Mouse (Mus musculus) myocyte (in vitro differentiated cells): ENCODE data around the gene Ccdc152. TPM values are rescaled to one million over a fixed set of nuclear protein-coding genes. Genes with fewer than 3 reads are reported as not detected.

Experiments
- H3K27me3 ChIP-seq: one replicate; pipeline ENCODE4 v1.6.1; 2011; ENCODE audit not compliant: control insufficient read depth, insufficient read depth, insufficient read length
- H3K36me3 ChIP-seq: one replicate; pipeline ENCODE4 v1.6.1; 2011; ENCODE audit not compliant: control insufficient read depth, insufficient read depth
- H3K4me2 ChIP-seq: one replicate; pipeline ENCODE4 v1.6.1; 2011; ENCODE audit warnings: low read depth, control low read depth
- H3K4me3 ChIP-seq: one replicate; pipeline ENCODE4 v1.5.1; 2011; ENCODE audit warnings: mild to moderate bottlenecking, control low read depth, moderate library complexity
- H3K79me2 ChIP-seq: one replicate; pipeline ENCODE4 v1.6.1; 2011; ENCODE audit not compliant: control insufficient read depth, insufficient read depth
- H3ac ChIP-seq: one replicate; pipeline ENCODE4 v1.6.1; 2011; ENCODE audit not compliant: control insufficient read depth, insufficient read length
- CEBPB ChIP-seq: IDR thresholded peaks from 2 replicates; pipeline ENCODE4 v1.6.1; 2011; ENCODE audit warnings: mild to moderate bottlenecking, moderate library complexity; ENCODE audit not compliant: poor library complexity, insufficient read depth, severe bottlenecking
- E2F4 ChIP-seq: IDR thresholded peaks from one replicate; pipeline ENCODE4 v1.6.1; 2011; ENCODE audit warnings: mild to moderate bottlenecking, control low read depth, moderate library complexity; ENCODE audit not compliant: insufficient read depth
- MAX ChIP-seq: IDR thresholded peaks from one replicate; pipeline ENCODE4 v1.6.1; 2011; ENCODE audit warnings: low read depth, mild to moderate bottlenecking, control low read depth
- MYOD1 ChIP-seq, 3 experiments: IDR thresholded peaks; one replicate each; pipeline ENCODE4 v1.6.1; 2011; ENCODE audit warnings: control low read depth in 2 of 3, low read depth in 2 of 3, mild to moderate bottlenecking in 2 of 3, moderate library complexity in 1 of 3; ENCODE audit not compliant: insufficient read length in 2 of 3, control insufficient read depth in 1 of 3
- MYOG ChIP-seq, 3 experiments: IDR thresholded peaks; one replicate each; pipeline ENCODE4 v1.6.1; 2011; ENCODE audit warnings: control low read depth in 2 of 3, low read depth in 2 of 3, mild to moderate bottlenecking in 2 of 3; ENCODE audit not compliant: insufficient read length in 2 of 3, control insufficient read depth in 1 of 3, insufficient read depth in 1 of 3
- POLR2A ChIP-seq: IDR thresholded peaks from one replicate; pipeline ENCODE4 v1.6.1; 2011; ENCODE audit warnings: low read depth, mild to moderate bottlenecking, control low read depth, moderate library complexity; ENCODE audit not compliant: insufficient read length
- POLR2AphosphoS2 ChIP-seq: IDR thresholded peaks from one replicate; pipeline ENCODE4 v1.6.1; 2011; ENCODE audit warnings: low read depth, control low read depth; ENCODE audit not compliant: insufficient read length
- REST ChIP-seq: IDR thresholded peaks from one replicate; pipeline ENCODE4 v1.6.1; 2011; ENCODE audit warnings: mild to moderate bottlenecking, control low read depth, moderate library complexity; ENCODE audit not compliant: insufficient read depth, insufficient read length
- SRF ChIP-seq: IDR thresholded peaks from one replicate; pipeline ENCODE4 v1.6.1; 2011; ENCODE audit warnings: low read depth; ENCODE audit not compliant: control insufficient read depth, insufficient read length
- TCF12 ChIP-seq: IDR thresholded peaks from one replicate; pipeline ENCODE4 v1.6.1; 2011; ENCODE audit warnings: mild to moderate bottlenecking, control low read depth; ENCODE audit not compliant: poor library complexity, insufficient read depth, severe bottlenecking
- TCF3 ChIP-seq: IDR thresholded peaks from one replicate; pipeline ENCODE4 v1.6.1; 2011; ENCODE audit warnings: low read depth, control low read depth; ENCODE audit not compliant: insufficient read length
- USF1 ChIP-seq: IDR thresholded peaks from one replicate; pipeline ENCODE4 v1.6.1; 2011; ENCODE audit warnings: low read depth, mild to moderate bottlenecking, control low read depth, moderate library complexity
- polyA plus RNA-seq: library from polyadenylated mRNA; unstranded; fragments of >200 nt; fragmentation: generic; extraction: Trizol; gene quantifications from one replicate; pipeline ENCODE4 v1.2.1, GENCODE M21; 2012; ENCODE audit warnings: missing spikeins

Ccdc152 gene
- polyA plus RNA-seq, 1 experiment: not detected

- Histone ChIP-seq H3K79me2 (no peaks in the 10 kb centered on the region), H3ac (no peak overlapping the region), H3K27me3 (no peaks in the 10 kb centered on the region), H3K4me2 (no peak overlapping the region), H3K4me3 (no peak overlapping the region), H3K36me3 (no peaks in the 10 kb centered on the region)
- TF ChIP-seq TCF3 (no peak), POLR2AphosphoS2 (no peak), USF1 (no peak), E2F4 (no peak), CEBPB (no peak), POLR2A (no peak), MYOD1 (IDR thresholded peaks at IDR 0.05; ENCODE audit: control insufficient read depth in 1 of 3, insufficient read length in 2 of 3, low read depth in 2 of 3) (no peak), SRF (no peak)
Measured at GRCm38 (mm10) chr15:3264293-3264692, 39.0 kb downstream of the Ccdc152 start.

- Histone ChIP-seq H3K4me2 (no peak overlapping the region), H3K4me3 (no peak overlapping the region), H3K27me3 (no peaks in the 10 kb centered on the region), H3K36me3 (no peaks in the 10 kb centered on the region), H3ac (no peak overlapping the region), H3K79me2 (no peaks in the 10 kb centered on the region)
- TF ChIP-seq MYOD1 (IDR thresholded peaks at IDR 0.05; ENCODE audit: control insufficient read depth in 1 of 3, insufficient read length in 2 of 3, low read depth in 2 of 3) (peak in 1 of 3 experiments; percentile 4), POLR2A (no peak)
Measured at GRCm38 (mm10) chr15:3262883-3263282, 40.4 kb downstream of the Ccdc152 start.

GRCm38 (mm10) chr15:3260309-3260708 is 43.0 kb downstream of the Ccdc152 start:
- no peak overlapping the region for H3K4me3 ChIP-seq
- H3K79me2 ChIP-seq: no peaks in the 10 kb centered on the region
- no peak overlapping the region for H3ac ChIP-seq
- H3K4me2 ChIP-seq: no peak overlapping the region
- TF ChIP-seq SRF (no peak), TCF12 (no peak), MYOD1 (IDR thresholded peaks at IDR 0.05; ENCODE audit: control insufficient read depth in 1 of 3, insufficient read length in 2 of 3, low read depth in 2 of 3) (no peak), POLR2AphosphoS2 (no peak), REST (no peak), CEBPB (no peak), E2F4 (no peak), MYOG (IDR thresholded peaks at IDR 0.05; ENCODE audit: control insufficient read depth in 1 of 3, insufficient read depth in 1 of 3, insufficient read length in 2 of 3, low read depth in 2 of 3) (no peak), POLR2A (no peak)
- H3K27me3 ChIP-seq: no peaks in the 10 kb centered on the region
- no peaks in the 10 kb centered on the region for H3K36me3 ChIP-seq

DNA sequence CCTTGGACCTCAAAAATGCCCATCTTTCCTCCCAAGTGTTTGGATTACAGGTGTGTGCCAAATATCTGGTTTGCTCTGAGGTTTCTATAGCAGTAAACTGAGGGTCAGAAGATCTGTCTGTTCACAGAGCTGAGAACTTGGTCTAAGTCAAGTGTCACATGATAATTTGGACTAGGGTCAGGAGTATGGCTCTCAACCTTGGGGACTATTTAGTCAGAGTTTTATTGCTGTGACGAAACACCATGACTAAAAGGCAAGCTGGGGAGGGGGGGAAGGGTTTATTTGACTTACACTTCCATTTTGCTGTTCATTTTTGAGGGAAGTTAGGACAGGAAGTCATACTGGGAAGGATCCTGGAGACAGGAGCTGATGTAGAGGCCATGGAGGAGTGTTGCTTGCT is 44.3 kb downstream of the Ccdc152 start:
- Histone ChIP-seq H3ac (no peak overlapping the region), H3K4me3 (no peak overlapping the region), H3K27me3 (no peaks in the 10 kb centered on the region), H3K36me3 (no peaks in the 10 kb centered on the region), H3K79me2 (no peaks in the 10 kb centered on the region), H3K4me2 (no peak overlapping the region)
- TF ChIP-seq SRF (no peak), USF1 (no peak), MYOD1 (IDR thresholded peaks at IDR 0.05; ENCODE audit: control insufficient read depth in 1 of 3, insufficient read length in 2 of 3, low read depth in 2 of 3) (no peak)

GRCm38 (mm10) chr15:3251718-3252067 is 51.6 kb downstream of the Ccdc152 start:
- Histone ChIP-seq H3ac (no peak overlapping the region), H3K4me3 (no peak overlapping the region), H3K4me2 (no peak overlapping the region), H3K27me3 (no peaks in the 10 kb centered on the region), H3K36me3 (no peaks in the 10 kb centered on the region), H3K79me2 (no peaks in the 10 kb centered on the region)
- no peak for TF ChIP-seq MAX
- no peak for TF ChIP-seq TCF12
- TF ChIP-seq TCF3: no peak
- TF ChIP-seq MYOD1 (IDR thresholded peaks at IDR 0.05; ENCODE audit: control insufficient read depth in 1 of 3, insufficient read length in 2 of 3, low read depth in 2 of 3): no peak
- TF ChIP-seq POLR2AphosphoS2: no peak
- TF ChIP-seq USF1: no peak
- TF ChIP-seq E2F4: no peak
- TF ChIP-seq CEBPB: no peak
- no peak for TF ChIP-seq POLR2A
- no peak for TF ChIP-seq REST
- TF ChIP-seq SRF: no peak
- TF ChIP-seq MYOG (IDR thresholded peaks at IDR 0.05; ENCODE audit: control insufficient read depth in 1 of 3, insufficient read depth in 1 of 3, insufficient read length in 2 of 3, low read depth in 2 of 3): no peak
